Mouse (Mus musculus): Measurements from ENCODE around the gene Kat7. TPM values are rescaled to one million over a fixed set of nuclear protein-coding genes. Genes with fewer than 3 reads are reported as not detected.

Kat7 gene
- polyA plus RNA-seq, 1 experiment: 44.3 TPM

DNA sequence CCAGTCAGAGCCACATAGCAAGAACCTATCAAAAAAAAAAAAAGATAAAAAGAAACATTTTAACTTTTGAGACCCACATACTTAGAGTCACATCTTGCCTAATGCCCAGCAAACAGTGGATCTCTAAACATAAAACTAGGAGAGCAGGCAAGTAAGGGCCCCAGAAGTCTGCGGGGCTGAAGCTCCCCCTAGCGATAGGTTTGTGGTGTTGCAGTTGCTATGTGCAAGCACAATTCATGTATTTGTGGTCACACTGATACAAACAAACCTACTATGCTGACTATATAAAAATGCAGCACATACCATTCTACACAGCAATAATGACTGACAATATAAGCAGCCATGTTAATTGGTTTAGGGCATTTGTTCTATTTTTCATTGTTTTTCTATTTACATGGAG is 11.9 kb downstream of the Kat7 start:
- peaks cover 85% of the 10 kb centered on the region for H3K36me3 ChIP-seq (ENCODE audit: control insufficient read depth, insufficient read depth)

DNA sequence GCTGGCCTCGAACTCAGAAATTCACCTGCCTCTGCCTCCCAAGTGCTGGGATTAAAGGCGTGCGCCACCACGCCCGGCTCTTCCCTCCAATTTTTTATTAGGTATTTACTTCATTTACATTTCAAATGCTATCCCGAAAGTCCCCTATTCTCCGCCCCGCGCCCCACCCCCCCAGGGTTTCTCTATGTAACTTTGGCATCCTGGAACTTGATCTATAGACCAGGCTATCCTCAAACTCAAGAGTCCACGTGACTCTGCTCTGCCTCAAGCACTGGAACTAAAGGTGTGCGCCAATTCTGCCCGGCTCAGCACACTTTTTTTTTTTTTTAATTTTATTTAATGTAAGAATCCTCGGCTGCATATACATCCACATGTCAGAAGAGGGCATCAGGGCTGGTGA is 14.3 kb downstream of the Kat7 start:
- Histone ChIP-seq H3K27me3 (ENCODE audit: control insufficient read depth, insufficient read depth, insufficient read length) (no peaks in the 10 kb centered on the region), H3K79me3 (ENCODE audit: low read depth) (peaks cover 12% of the 10 kb centered on the region), H3K36me3 (ENCODE audit: control insufficient read depth, insufficient read depth) (peaks cover 87% of the 10 kb centered on the region), H3K79me2 (ENCODE audit: control insufficient read depth, insufficient read depth) (peaks cover 68% of the 10 kb centered on the region), H3K4me3 (ENCODE audit: insufficient read depth, poor library complexity, severe bottlenecking) (no peak overlapping the region), H3ac (ENCODE audit: control insufficient read depth, insufficient read length, low read depth) (no peak overlapping the region)
- no peak for TF ChIP-seq MYOD1 (IDR thresholded peaks at IDR 0.05; ENCODE audit: control insufficient read depth, insufficient read length, low read depth)
- TF ChIP-seq USF1 (IDR thresholded peaks at IDR 0.05; ENCODE audit: low read depth): no peak
- no peak for TF ChIP-seq CTCF (IDR thresholded peaks at IDR 0.05; ENCODE audit: control insufficient read depth, insufficient read depth, insufficient read length)
- TF ChIP-seq MAX (IDR thresholded peaks at IDR 0.05): no peak
- no peak for TF ChIP-seq FOSL1 (IDR thresholded peaks at IDR 0.05; ENCODE audit: insufficient read depth, low read length, poor library complexity, severe bottlenecking)
- no peak for TF ChIP-seq CEBPB (IDR thresholded peaks at IDR 0.05; ENCODE audit: low read depth)
- no peak for TF ChIP-seq MYOG (IDR thresholded peaks at IDR 0.05; ENCODE audit: control insufficient read depth, extremely low read depth, insufficient read length)

More for the DNA sequence above, 11.9 kb downstream of the Kat7 start:
- Histone ChIP-seq H3ac (ENCODE audit: control insufficient read depth, insufficient read length, low read depth) (no peak overlapping the region), H3K79me2 (ENCODE audit: control insufficient read depth, insufficient read depth) (peaks cover 87% of the 10 kb centered on the region), H3K4me3 (ENCODE audit: insufficient read depth, poor library complexity, severe bottlenecking) (no peak overlapping the region), H3K27me3 (ENCODE audit: control insufficient read depth, insufficient read depth, insufficient read length) (no peaks in the 10 kb centered on the region), H3K79me3 (ENCODE audit: low read depth) (peaks cover 21% of the 10 kb centered on the region)
- TF ChIP-seq CEBPB (IDR thresholded peaks at IDR 0.05; ENCODE audit: low read depth): no peak
- no peak for TF ChIP-seq USF1 (IDR thresholded peaks at IDR 0.05; ENCODE audit: low read depth)
- TF ChIP-seq MYOG (IDR thresholded peaks at IDR 0.05; ENCODE audit: control insufficient read depth, extremely low read depth, insufficient read length): no peak
- TF ChIP-seq MAX (IDR thresholded peaks at IDR 0.05): no peak
- TF ChIP-seq MYOD1 (IDR thresholded peaks at IDR 0.05; ENCODE audit: control insufficient read depth, insufficient read length, low read depth): no peak
- TF ChIP-seq CTCF (IDR thresholded peaks at IDR 0.05; ENCODE audit: control insufficient read depth, insufficient read depth, insufficient read length): no peak
- TF ChIP-seq FOSL1 (IDR thresholded peaks at IDR 0.05; ENCODE audit: insufficient read depth, low read length, poor library complexity, severe bottlenecking): no peak

DNA sequence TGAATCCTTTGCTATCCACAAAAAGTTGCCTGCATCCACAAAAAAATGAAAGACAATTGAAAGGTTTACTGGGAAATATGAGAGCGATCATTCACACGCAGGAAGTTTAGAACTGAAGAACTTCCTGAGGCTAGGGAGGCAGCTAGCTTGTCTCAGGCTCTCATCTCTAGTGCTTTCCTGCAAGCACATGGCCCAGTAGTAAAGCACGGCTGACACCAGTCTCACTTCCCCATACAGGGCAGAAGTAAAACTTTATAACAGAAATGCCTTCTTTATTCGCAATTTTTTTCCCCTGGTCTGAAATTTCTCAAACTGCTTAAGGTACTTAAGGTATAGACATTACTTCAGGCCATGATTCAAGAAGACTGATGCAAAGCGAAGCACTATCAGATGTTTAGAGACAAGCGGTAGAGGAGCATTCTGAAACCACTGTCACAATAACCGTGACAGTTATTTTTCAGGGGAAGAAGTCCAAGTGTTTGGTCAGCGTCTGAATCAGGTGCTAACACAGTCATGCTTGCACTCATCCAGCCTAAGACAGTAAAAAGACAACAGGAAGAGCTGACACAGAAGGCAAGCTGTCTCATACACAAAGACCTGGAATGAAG is 16.9 kb downstream of the Kat7 start:
- no peak overlapping the region for H3K4me3 ChIP-seq (ENCODE audit: insufficient read depth, poor library complexity, severe bottlenecking)
- H3K36me3 ChIP-seq (ENCODE audit: control insufficient read depth, insufficient read depth): peaks cover 86% of the 10 kb centered on the region
- H3ac ChIP-seq (ENCODE audit: control insufficient read depth, insufficient read length, low read depth): no peak overlapping the region
- TF ChIP-seq MYOG (IDR thresholded peaks at IDR 0.05; ENCODE audit: control insufficient read depth, extremely low read depth, insufficient read length) (no peak), MAX (IDR thresholded peaks at IDR 0.05) (no peak), MYOD1 (IDR thresholded peaks at IDR 0.05; ENCODE audit: control insufficient read depth, insufficient read length, low read depth) (no peak), FOSL1 (IDR thresholded peaks at IDR 0.05; ENCODE audit: insufficient read depth, low read length, poor library complexity, severe bottlenecking) (no peak), CEBPB (IDR thresholded peaks at IDR 0.05; ENCODE audit: low read depth) (no peak), CTCF (IDR thresholded peaks at IDR 0.05; ENCODE audit: control insufficient read depth, insufficient read depth, insufficient read length) (no peak), USF1 (IDR thresholded peaks at IDR 0.05; ENCODE audit: low read depth) (no peak)
- peaks cover 42% of the 10 kb centered on the region for H3K79me2 ChIP-seq (ENCODE audit: control insufficient read depth, insufficient read depth)
- H3K27me3 ChIP-seq (ENCODE audit: control insufficient read depth, insufficient read depth, insufficient read length): no peaks in the 10 kb centered on the region
- peaks cover 9% of the 10 kb centered on the region for H3K79me3 ChIP-seq (ENCODE audit: low read depth)

DNA sequence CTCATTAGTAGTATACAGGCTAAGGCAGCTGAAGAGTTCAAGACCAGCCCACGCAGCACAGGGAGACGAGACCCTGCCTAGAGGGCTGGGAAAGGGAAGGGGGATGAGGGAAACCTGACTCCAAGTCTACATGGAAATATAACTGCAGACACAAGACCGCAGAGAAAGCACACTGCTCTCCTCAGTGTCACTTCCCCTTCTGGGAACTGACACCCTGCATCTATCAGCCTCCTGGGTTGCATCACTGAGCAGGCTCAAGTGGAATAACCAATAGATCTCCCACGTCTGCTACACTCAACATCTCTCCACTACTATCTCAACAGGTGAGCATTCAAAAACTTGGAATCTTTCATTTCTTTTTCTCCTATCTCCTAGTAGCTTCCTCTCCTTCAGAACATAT is 18.0 kb downstream of the Kat7 start:
- Histone ChIP-seq H3K79me2 (ENCODE audit: control insufficient read depth, insufficient read depth) (peaks cover 31% of the 10 kb centered on the region), H3ac (ENCODE audit: control insufficient read depth, insufficient read length, low read depth) (no peak overlapping the region), H3K27me3 (ENCODE audit: control insufficient read depth, insufficient read depth, insufficient read length) (no peaks in the 10 kb centered on the region), H3K36me3 (ENCODE audit: control insufficient read depth, insufficient read depth) (peaks cover 79% of the 10 kb centered on the region), H3K4me3 (ENCODE audit: insufficient read depth, poor library complexity, severe bottlenecking) (no peak overlapping the region), H3K79me3 (ENCODE audit: low read depth) (peaks cover 7% of the 10 kb centered on the region)
- TF ChIP-seq CEBPB (IDR thresholded peaks at IDR 0.05; ENCODE audit: low read depth) (no peak), MYOG (IDR thresholded peaks at IDR 0.05; ENCODE audit: control insufficient read depth, extremely low read depth, insufficient read length) (no peak), CTCF (IDR thresholded peaks at IDR 0.05; ENCODE audit: control insufficient read depth, insufficient read depth, insufficient read length) (no peak), MAX (IDR thresholded peaks at IDR 0.05) (no peak), USF1 (IDR thresholded peaks at IDR 0.05; ENCODE audit: low read depth) (no peak), MYOD1 (IDR thresholded peaks at IDR 0.05; ENCODE audit: control insufficient read depth, insufficient read length, low read depth) (no peak), FOSL1 (IDR thresholded peaks at IDR 0.05; ENCODE audit: insufficient read depth, low read length, poor library complexity, severe bottlenecking) (no peak)

DNA sequence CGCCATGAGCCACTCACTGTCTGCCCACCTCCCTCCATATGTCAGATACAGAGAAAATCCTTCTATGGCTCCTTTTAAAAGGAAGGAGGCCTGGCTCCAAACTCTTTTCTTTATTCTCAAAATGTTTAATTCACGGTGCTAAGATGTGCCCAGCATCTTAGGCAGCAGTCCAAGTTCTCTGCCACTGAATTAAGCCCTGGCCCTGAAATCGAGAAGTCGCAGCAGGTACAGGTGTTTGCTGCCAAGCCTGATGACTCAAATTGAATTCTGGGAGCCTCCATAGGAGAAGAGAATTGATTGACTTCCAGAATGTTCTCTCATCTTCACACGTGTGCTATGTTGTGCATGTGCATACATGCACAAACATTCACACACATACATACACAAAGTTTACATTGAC is 27.7 kb downstream of the Kat7 start:
- H3K27me3 ChIP-seq (ENCODE audit: control insufficient read depth, insufficient read depth, insufficient read length): no peaks in the 10 kb centered on the region
- H3K36me3 ChIP-seq (ENCODE audit: control insufficient read depth, insufficient read depth): peaks cover 94% of the 10 kb centered on the region
- no peak overlapping the region for H3K4me3 ChIP-seq (ENCODE audit: insufficient read depth, poor library complexity, severe bottlenecking)
- no peak overlapping the region for H3ac ChIP-seq (ENCODE audit: control insufficient read depth, insufficient read length, low read depth)
- H3K79me2 ChIP-seq (ENCODE audit: control insufficient read depth, insufficient read depth): no peaks in the 10 kb centered on the region
- TF ChIP-seq MYOG (IDR thresholded peaks at IDR 0.05; ENCODE audit: control insufficient read depth, extremely low read depth, insufficient read length) (no peak), CEBPB (IDR thresholded peaks at IDR 0.05; ENCODE audit: low read depth) (no peak), MAX (IDR thresholded peaks at IDR 0.05) (no peak), MYOD1 (IDR thresholded peaks at IDR 0.05; ENCODE audit: control insufficient read depth, insufficient read length, low read depth) (no peak), USF1 (IDR thresholded peaks at IDR 0.05; ENCODE audit: low read depth) (no peak), FOSL1 (IDR thresholded peaks at IDR 0.05; ENCODE audit: insufficient read depth, low read length, poor library complexity, severe bottlenecking) (no peak), CTCF (IDR thresholded peaks at IDR 0.05; ENCODE audit: control insufficient read depth, insufficient read depth, insufficient read length) (no peak)
- H3K79me3 ChIP-seq (ENCODE audit: low read depth): no peaks in the 10 kb centered on the region

Measured in C2C12 (cell line).